Mouse (Mus musculus): ENCODE results near the gene Zfp451.
A peak's percentile ranks its signal among the peaks of the same experiment; 100 is the strongest.
"Not testable (repeated sequence)": the region's sequence is repeated elsewhere in the genome, so short reads cannot be mapped to it uniquely, and the experiment has no call there.

Zfp451 gene

DNA sequence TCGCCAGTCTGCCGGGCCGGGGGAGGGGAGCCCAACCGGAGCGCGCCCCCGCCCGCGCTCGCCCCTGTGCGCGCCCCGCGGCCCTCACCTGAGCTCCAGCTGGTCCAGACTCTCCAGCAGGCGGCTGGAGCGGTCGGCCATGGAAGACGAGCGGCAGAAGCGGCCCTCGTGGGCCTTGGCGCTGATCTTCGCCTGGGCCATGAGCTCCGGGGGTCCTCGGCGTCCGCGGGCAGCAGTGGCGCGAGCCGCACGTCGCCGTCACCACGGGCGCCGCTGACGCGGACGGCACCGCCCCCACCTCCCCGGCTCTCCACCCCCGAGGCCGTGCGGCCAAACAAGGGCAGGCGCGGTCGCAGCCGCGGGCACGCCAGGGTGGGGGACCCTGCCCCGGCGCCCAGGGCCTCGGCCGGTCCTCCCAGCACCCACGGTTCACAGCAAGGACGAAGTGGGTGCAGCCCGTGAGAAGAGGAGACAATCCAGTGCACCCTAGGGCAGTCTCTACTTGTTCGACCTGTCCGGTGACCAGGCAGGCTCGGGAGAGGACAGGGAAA, 56.8 kb downstream of the Zfp451 start, which contains the start of gene Bag2:
Gene Bag2 (minus strand): TSS at position 305 of the 551 bp plus-strand sequence.
- peak in 1 of 2 experiments; percentile 46 for DNase-seq (ENCODE audit: low spot score in 2 of 2)

DNA sequence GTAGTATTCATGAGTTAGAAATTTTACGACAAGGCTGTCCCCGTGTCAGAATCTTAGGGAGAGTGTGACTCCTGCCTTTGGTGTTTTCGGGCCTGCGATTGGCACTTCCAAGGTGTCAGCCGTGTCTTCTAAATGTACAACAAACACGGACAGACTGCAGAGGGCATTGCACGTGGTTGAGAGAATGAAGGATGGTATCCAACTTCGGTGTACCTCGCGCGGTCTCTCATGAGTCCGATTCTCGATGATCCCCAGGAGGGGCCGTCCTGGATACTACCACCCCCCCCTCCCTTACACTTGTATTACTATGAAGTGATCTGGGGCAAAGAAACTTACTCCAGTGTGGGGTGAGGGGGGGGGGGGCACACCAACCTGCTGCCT, 57.4 kb downstream of the Zfp451 start:
- DNase-seq (ENCODE audit: low spot score in 2 of 2): no peak

DNA sequence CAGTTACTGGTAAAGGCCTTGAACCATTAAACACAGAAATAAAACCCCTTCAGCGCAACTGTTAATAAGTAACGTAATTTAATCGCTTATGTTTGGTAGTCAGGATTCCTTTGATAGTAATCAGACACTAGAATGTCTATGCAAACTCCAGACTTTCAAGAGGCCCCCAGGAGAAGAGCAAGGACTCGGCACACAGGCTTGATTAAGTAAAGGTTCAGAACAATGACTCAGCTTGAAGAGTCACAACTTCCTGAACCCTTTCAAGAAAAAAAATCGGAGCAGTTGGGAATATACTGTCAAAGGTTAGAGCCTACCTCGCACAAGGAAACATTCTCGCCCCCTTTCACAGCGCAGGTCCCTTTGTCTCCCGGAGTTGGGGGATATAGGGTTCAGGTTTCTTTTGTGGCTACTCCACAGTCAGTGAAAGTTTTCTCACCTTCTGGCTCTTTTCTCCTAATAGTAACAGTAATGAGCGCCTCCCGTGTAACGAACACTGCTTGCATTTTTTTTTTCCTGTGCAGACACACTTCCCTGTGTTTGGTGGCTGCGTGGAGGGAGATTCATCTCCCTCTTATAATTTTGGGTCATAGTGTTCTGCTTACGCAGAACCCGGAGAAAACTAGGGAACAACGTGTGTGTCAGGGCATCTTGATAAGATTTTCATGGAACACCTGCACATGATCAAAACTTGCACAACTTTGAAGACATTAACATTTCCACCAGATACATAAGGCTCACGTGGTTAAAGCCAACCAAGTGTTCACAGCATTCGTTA, 58.0 kb downstream of the Zfp451 start:
- DNase-seq (ENCODE audit: low spot score in 2 of 2): no peak

DNA sequence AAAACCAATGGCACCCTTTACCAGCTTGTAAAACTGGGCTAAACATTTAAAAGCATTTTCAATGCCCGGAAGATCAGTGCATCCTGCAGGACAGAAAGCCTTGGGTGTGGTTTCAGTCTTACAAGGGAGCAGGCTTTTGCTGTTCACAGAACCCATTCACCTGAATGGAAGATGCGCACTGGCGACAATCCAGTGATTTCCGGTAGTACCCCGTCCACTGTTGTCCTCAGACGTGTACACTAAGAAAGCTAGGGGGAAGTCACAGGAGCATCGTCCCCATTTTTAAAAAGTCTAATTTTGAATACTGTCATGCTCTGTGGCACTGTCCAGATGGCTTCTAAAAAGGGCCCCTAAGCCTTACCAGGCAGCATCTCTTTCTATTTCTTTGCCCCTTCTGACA, 58.6 kb downstream of the Zfp451 start:
- no peak for DNase-seq (ENCODE audit: low spot score in 2 of 2)

DNA sequence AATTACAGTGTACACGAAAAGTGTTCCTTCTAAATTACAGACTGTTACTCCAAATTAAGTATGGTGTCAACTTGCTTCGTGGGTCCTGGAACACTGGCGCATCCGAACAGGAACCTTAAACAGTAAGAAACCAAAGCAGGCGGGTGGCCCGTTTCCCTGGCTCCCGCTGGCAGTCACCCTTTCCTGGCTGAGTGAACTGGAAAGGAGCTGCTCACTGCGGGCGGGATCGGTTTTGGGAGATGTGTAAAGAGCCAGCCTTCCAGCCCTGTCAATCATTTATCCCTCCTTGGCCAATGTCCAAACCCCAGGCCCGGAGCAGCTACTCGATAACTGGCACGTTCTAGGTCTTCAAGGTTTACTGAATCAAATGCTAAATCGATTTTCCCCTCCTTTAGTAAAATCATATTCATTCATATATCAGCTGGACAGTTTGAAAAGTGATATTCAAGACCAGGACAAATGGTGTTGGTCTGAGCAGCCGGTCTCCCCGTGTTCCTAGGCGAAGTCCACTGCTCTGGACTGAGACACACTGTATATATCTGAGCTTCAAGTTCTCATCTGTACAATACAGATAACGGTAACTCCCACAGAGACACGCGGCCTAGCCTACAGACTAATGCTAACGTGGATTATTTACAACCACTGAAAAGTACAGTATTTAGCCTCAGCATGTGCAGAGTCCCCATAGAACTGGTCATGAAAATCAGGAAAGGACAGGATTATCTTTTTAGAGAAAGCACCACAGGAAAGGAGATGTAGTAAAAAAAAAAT, 59.2 kb downstream of the Zfp451 start:
- DNase-seq (ENCODE audit: low spot score in 2 of 2): no peak

DNA sequence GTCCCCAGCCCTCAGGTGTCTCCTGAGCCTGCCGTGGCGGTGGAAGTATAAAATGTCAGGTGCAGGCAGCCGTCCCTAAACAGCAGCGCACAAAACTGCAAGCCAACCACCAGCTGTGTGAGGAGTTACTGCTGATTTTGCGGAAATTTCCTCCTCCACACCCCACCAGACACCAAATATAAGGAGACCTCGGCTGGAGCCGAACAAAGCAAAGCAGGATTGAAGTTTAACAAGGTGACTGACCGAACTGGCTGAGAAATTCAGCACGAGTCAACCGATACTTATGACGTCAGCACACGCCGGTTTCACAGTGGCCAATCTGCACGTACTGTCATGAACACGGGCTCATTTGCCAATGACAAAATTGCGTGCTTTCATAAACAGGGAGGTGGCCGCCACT, 60.3 kb downstream of the Zfp451 start:
- DNase-seq (ENCODE audit: low spot score in 2 of 2): no peak

DNA sequence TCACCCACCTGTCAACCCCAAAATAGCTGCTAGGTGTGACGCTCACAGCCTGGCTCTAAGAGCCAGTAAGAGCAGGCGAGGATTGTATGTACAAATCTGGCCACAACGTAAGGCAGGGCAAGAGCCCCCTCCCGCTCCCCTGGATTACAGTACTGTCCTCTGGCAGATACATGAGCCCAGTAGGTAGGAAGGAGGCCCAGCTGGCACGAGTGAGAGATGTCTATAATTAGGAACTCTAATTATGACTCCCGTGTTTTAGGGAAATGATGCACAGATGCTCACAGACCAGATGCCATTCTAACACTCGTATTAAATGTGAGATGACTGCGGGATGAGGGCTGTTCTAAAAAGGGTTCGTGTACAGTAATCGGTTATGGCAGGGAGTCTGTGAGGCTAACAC, 63.1 kb downstream of the Zfp451 start:
- DNase-seq (ENCODE audit: low spot score in 2 of 2): no peak

DNA sequence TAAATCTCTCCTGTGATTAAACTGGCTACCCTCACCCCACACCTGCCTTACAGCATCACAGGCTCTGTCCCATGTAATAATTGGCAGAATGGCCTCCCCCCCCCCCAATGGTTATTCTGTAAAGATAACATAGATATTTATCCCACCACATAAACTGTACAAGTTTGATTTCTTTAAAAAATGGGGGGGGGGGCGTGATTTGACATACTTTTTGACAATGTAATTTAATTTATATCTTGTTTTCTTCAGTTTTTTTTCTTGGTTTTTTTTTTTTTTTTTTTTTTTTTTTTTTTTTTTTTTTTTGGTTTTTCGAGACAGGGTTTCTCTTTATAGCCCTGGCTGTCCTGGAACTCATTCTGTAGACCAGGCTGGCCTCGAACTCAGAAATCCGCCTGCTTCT, 64.7 kb downstream of the Zfp451 start:
- not testable (repeated sequence) for DNase-seq (ENCODE audit: low spot score in 2 of 2)

DNA sequence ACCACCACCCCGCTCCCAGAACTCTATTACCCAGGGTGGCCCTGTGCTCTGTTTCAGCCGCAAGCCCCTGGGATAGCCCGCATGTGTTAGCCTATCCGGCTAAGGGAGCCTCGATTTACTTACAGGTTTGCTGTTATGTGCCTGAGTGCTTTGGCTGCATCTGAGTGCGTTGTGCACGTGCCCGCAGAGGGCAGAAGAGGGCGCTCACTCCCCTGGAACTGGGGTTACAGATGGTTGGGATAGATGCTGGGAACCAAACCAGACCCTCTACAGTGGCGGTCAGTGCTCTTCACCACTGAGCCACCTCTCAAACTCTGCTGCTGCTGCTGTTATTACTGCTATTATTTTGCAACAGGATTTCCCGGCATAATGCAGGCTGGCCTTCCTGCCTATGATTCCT, 65.3 kb downstream of the Zfp451 start:
- DNase-seq (ENCODE audit: low spot score in 2 of 2): no peak

DNA sequence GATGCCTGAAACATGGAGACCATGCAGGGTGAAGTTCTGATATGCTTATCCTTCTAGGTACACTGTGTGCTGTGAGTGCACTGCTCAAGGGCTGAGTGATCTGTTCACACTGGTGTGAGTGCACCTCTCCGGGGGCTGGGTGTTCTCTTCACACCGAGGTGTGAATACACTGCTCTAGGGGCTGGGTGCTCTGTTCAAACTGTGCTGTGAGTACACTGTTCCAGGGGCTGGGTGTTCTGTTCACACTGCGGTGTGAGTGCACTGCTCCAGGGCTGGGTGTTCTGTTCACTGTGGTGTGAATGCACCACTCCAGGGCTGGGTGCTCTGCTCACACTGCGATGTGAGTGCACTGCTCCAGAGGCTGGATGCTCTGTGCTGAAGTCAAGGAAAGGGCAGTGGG, 68.5 kb downstream of the Zfp451 start:
- DNase-seq (ENCODE audit: low spot score in 2 of 2): no peak

DNA sequence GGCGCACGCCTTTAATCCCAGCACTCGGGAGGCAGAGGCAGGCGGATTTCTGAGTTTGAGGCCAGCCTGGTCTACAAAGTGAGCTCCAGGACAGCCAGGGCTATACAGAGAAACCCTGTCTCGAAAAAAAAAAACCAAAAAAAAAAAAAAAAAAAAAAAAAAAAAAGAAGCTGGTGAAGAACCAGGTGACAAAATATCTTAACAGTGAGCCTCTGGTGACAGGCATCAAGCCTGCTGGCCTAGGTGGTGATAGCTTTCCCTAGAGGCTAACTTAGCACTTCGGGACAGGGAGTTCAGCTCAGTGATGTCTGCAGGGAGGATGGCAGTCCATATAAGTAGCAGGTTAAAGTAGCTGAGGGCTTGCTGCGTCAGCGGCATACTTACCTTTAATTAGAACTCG, 69.6 kb downstream of the Zfp451 start:
- DNase-seq (ENCODE audit: low spot score in 2 of 2): not testable (repeated sequence)

DNA sequence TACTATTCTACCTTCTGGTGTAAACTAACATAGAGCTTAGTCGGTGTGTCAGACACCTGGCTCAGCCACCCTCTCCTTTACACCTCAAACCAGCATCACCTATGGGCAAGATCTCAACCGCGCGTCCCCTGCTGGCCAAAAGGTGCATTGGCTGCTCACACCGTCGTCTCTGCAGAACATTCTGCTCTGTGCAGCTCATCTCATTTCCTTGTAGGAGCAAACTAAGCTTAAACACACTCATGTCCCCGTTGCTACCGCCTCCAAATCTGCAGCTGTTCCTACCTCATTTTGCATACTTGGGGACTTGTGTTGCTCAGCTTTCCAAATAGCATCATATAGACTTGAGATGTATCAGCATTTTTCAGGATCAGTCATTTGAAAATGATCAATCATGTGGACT, 71.5 kb downstream of the Zfp451 start:
- DNase-seq (ENCODE audit: low spot score in 2 of 2): no peak

DNA sequence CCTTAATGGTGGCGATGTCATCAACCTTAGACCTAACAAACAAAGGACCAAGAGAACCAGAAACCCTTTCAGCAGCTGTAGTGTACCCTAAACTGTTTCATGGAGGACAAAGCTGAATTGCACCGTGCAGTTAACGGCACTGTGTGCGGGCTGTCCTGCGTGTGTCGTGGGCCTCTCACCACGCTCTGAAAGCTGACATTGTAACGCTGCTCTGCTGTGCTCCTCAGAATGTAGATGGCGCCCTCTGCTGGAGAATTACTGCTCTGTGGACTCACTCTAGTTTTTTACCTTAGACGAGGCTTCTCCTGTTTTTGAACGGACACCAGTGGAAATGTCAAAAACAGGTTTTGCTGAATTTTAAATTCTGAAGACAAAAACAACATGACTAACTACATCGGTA, 75.1 kb downstream of the Zfp451 start:
- peak in 1 of 2 experiments; percentile 74 for DNase-seq (ENCODE audit: low spot score in 2 of 2)

DNA sequence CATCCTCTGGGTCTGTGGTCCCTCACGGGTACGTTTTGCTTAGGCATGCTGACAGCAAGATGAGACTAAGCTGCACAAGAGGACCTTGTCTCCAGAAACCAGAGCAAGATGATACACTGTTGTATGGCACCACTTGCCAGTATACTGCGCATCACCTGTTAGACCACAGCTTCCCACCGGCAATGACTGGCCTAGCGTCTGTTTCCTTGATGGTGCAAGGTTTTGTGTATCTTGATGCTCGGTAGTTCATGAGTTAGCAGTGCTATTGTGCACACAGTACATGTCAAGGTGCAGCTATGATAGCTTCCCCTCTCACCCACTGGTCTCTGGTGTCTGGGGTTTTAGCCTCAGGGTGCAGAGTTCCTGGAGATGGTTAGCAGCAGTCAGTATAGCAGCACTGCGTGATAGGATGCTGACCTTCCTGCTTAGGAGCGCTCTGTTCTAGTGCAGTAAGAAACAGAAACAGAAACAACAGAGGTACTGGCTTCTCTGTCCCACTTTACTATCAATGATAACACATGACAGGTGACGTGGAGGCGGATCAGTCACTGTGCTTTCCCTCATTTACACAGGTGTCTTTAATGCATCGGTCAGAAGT, 75.6 kb downstream of the Zfp451 start:
- no peak for DNase-seq (ENCODE audit: low spot score in 2 of 2)

DNA sequence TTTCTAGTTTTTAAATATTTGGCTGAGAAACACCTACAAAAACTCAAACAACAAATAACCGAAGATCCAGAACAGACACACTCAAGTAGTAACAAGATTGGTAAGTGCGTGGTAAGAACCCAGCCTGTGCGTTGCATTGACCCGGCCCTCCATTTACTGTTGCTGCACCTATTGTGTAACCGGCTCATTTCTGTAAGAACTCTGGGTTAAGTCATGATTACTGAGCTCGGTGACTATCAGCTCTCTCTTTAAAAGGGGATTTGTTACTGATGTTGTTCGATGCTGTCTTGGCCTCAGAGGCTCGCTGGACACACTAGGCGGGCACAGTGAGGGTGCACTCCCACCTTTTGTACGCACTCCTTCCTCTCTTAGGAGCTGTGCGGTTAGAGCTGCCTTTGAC, 76.1 kb downstream of the Zfp451 start:
- no peak for DNase-seq (ENCODE audit: low spot score in 2 of 2)

DNA sequence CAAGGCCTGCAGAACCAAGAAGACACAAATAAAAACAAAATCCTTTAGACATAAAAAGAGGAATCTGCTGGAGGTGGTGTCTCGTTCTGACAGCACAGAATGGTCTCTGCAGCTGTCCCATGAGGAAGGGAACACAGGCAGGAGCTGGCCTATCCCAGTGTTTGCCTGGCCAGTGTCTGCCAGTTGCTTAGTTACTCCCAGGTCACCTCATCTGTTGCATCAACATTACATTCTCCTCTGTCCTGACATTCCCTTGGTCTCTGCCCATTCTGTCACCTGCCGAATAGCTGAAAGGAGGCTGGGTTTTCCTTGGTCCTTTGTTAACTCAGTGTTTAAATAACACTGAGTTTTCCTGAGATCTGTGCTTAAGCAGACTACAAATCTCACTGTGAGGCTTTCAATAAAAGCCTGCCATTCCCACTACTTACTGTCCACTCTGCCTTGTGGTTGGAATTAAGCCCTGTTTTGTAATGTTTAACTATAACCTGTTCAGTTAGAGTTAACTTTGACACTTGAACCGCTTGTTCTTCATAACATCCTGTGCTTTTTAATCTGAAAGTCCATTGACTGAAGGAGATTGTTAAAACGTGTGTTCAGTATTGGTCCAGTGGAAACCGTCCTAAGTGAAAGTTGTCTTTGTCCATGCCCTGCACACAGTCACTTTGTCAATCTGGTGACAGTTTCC, 80.3 kb downstream of the Zfp451 start:
- no peak for DNase-seq (ENCODE audit: low spot score in 2 of 2)

DNA sequence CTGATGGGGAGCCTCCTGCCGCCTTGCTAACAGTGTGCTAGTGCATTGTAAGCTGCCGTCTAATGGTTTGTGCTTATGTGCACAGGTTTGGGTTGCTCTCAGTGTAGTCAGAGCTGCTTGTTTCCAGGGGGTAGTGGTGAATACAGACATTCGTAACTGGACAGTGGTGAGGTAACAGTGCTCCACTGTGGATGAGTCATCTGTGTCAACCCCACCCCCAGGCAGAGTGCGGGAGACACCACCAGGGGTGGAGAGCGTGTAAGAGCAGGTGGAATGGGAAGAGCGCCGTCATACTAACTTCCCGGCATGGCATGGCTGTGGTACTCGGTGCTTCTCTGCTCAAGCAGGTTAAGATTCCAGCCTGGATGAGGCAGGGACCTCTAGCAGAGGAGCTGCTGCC, 81.4 kb downstream of the Zfp451 start:
- no peak for DNase-seq (ENCODE audit: low spot score in 2 of 2)

DNA sequence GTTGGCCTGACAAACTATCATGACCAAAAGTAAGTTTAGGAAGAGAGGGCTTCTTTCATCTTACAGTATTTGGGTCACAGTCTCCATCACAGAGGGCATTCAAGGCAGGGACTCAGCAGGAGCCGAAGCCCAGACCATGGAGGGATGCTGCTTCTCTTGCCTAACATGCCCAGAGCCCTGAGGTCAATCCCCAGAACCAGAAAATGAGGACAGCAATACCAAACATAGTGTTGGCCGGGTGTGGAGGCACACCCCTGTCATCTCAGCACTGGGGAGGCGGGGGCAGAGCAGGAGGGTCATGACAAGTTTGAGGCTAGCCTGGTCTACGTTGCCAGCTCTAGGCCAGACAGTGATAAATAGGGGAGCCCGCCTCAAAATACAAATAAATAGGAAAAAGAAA, 89.3 kb downstream of the Zfp451 start:
- no peak for DNase-seq (ENCODE audit: low spot score in 2 of 2)

DNA sequence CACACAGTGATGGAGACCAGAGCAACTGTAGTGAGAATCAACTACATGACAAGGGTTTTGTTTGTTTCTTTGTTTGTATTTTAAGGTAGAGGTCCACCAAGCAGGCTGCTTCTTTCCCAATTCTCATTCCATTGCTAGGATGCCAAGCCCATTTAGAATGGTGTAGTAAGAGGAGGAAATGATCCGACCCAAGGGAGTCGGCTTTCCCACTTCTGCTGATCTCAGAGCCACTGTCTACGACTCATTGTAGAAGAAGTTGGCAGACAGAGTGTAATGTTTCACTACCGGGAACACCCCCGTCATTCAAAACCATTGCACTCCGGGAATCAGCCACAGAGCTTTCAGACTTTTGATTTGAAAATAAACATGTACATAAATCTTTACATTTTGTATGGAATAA, 89.9 kb downstream of the Zfp451 start:
- DNase-seq (ENCODE audit: low spot score in 2 of 2): no peak

DNA sequence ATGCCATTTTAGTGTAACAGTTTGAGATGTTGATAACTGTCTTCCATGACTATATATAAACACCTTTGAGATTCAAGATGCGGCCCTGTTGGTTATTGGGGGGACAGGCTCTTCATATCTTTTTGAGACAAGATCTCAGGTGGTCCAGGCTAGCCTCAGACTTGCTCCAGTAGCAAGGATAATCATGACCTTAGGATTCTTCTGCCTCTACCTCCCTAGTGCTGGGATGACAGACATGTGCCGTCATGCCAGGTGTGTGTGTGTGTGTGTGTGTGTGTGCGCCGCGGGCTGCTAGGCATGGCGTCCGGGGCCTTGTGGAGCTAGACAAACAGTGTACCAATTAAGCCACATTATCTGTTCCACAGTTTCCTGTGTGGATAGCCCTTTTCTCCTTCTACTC, 93.4 kb downstream of the Zfp451 start:
- no peak for DNase-seq (ENCODE audit: low spot score in 2 of 2)

DNA sequence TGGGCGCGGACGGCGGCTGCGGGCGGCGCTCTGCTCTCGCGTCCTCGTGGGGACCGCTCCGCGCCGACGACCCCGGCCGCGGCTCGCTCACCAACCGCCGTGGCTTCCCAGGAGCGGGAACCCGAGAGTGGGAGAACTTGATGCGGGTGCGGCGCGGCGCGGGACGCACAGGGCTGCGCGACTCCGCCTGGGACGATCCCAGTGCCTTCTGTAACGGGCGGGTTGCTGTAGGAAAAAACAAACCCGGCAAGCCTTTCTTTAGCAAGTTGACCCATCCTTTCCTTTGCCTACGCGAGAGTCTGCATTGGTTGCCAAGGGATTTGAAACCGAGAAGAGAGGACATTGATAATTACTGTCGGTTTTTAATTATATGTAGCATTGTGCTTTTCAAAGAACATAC, 94.2 kb downstream of the Zfp451 start:
- no peak for DNase-seq (ENCODE audit: low spot score in 2 of 2)

DNA sequence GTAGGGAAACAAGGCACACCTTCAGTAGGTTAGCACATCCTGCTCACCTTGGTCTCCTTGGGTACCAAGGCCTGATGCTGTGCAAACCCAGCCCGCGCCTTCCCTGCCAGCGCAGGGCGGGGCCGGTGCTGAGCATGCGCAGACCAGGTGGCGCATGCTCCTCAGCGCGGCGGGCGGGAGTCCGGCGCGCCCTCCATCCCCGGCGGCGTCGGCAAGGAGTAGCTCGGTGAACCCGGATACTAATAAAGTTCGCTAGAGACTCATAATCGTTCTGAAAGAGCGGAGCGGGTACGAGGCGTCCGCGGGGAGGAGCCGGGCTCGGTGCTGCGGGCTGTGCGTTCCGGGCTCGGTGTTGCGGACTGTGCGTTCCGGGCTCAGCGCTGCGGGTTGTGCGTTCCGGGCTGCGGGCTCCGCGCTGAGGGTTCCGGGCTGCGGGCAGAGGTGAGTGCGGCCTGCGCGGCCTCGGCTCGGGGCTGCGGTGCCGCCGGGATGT, 94.6 kb downstream of the Zfp451 start, which contains the start of gene Rab23:
Gene Rab23 (plus strand): TSS at position 155 of the 493 bp plus-strand sequence.
- DNase-seq (ENCODE audit: low spot score in 2 of 2): peak; percentile 75 to 78

Data from frontal cortex, postnatal 14 days (tissue).